Mouse (Mus musculus): ENCODE data around the gene Cpt1b. TPM values are rescaled to one million over a fixed set of nuclear protein-coding genes. Genes with fewer than 3 reads are reported as not detected.
"Not testable (repeated sequence)": the region's sequence is repeated elsewhere in the genome, so short reads cannot be mapped to it uniquely, and the experiment has no call there.

Gene Cpt1b
- polyA plus RNA-seq, 1 experiment: not detected

GRCm38 (mm10) chr15:89442486-89443070 lies 16.9 kb upstream of the Cpt1b start:
- no peak for TF ChIP-seq POLR2A (IDR thresholded peaks at IDR 0.05; ENCODE audit: insufficient read depth, low read depth, low read length)
- no peak for TF ChIP-seq CTCF (IDR thresholded peaks at IDR 0.05; ENCODE audit: insufficient read depth, low read depth, low read length)
- Histone ChIP-seq H3K4me1 (ENCODE audit: control insufficient read depth, insufficient read depth, low read length) (no peaks in the 10 kb centered on the region), H3K4me3 (ENCODE audit: insufficient read depth, low read depth, low read length) (no peak overlapping the region), H3K27ac (ENCODE audit: insufficient read depth, low read depth, low read length) (no peak overlapping the region)
- 39% methylated on average over 8 of the region's 8 CpGs for WGBS

DNA sequence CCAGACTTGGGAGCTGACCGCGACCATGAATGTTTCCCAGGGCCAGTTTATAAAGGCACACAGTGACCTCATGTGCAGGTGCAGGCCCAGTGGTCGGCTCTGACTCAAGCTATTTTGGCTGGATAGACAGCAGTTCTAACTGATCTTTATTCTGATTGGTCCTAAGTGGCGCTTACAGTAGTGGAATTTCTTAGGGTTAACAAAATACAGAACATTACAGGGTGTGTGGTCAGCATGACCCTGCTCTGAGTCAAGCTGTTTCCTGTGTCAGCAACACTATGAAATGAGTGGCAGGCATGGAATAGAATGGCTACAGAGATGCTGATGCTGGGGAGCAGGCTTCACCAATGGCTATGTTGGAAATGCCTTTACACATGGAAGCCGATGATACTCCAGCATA lies 10.2 kb upstream of the Cpt1b start:
- H3K4me3 ChIP-seq (ENCODE audit: insufficient read depth, low read depth, low read length): no peak overlapping the region
- TF ChIP-seq CTCF (IDR thresholded peaks at IDR 0.05; ENCODE audit: insufficient read depth, low read depth, low read length): no peak
- no peak for TF ChIP-seq POLR2A (IDR thresholded peaks at IDR 0.05; ENCODE audit: insufficient read depth, low read depth, low read length)
- no peak overlapping the region for H3K27ac ChIP-seq (ENCODE audit: insufficient read depth, low read depth, low read length)
- WGBS: 83% methylated on average over 5 of the region's 5 CpGs
- H3K4me1 ChIP-seq (ENCODE audit: control insufficient read depth, insufficient read depth, low read length): no peaks in the 10 kb centered on the region

DNA sequence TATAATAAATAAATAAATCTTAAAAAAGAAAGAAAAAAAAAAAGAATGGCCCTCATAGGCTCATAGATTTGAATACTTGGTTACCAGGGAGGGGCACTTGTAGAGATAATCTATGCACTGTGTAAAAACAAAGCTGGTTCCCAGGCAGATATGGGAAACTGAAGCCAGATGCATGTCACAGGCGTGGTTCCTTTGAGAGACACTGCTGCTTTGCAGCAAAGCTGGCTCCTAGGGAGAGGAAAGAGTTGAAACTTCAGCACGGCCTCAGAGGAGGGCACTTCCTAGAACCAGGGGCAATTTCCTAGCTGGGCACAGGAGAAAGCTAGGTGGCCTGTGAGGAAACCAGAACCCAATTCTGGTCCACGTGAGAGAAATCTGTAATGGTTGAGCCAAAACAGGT lies 8.5 kb upstream of the Cpt1b start:
- Histone ChIP-seq H3K27ac (ENCODE audit: insufficient read depth, low read depth, low read length) (no peak overlapping the region), H3K4me1 (ENCODE audit: control insufficient read depth, insufficient read depth, low read length) (no peaks in the 10 kb centered on the region), H3K4me3 (ENCODE audit: insufficient read depth, low read depth, low read length) (no peak overlapping the region)
- 74% methylated on average over 3 of the region's 3 CpGs for WGBS
- TF ChIP-seq POLR2A (IDR thresholded peaks at IDR 0.05; ENCODE audit: insufficient read depth, low read depth, low read length): no peak
- TF ChIP-seq CTCF (IDR thresholded peaks at IDR 0.05; ENCODE audit: insufficient read depth, low read depth, low read length): no peak

DNA sequence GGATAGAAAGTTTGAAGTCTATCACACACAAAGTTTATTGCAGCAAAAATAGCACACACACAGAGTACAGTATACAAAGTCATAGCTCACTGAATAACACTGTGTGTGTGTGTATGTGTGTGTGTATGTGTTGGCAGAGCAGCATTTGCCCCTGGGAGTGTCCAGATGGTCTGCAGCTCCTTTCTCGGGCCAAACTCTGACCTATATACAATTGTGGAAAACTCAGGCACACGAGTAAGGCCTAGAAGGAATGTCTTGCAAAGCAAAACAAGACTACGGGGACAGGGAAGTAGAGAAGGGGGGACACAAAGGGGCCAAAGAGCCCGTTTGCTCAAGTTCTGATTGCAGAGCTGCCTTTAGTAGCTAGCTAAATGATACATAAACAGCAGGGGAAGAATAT lies 7.3 kb upstream of the Cpt1b start:
- H3K4me3 ChIP-seq (ENCODE audit: insufficient read depth, low read depth, low read length): no peak overlapping the region
- H3K4me1 ChIP-seq (ENCODE audit: control insufficient read depth, insufficient read depth, low read length): no peaks in the 10 kb centered on the region
- WGBS: 76% methylated on average over 4 of the region's 4 CpGs
- no peak for TF ChIP-seq CTCF (IDR thresholded peaks at IDR 0.05; ENCODE audit: insufficient read depth, low read depth, low read length)
- no peak for TF ChIP-seq POLR2A (IDR thresholded peaks at IDR 0.05; ENCODE audit: insufficient read depth, low read depth, low read length)
- no peak overlapping the region for H3K27ac ChIP-seq (ENCODE audit: insufficient read depth, low read depth, low read length)

DNA sequence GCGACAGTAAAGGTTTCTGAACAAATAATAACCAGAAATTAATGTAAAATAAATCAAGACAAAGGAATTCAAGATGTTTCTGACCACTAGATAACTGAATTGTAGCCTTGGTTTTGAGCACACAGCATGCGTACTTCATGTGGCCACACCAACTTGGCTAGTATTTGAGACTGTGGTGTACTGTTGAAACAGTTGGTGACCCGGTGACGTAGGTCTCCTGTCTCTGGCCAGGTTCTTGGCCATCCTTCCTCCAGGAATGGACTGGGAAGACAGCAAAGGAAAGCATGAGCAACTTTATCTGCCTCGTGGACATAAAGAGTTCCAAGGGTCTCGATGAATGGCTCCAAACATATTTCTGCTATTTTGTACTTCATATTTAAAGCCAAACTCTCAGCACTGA lies 6.1 kb upstream of the Cpt1b start:
- Histone ChIP-seq H3K4me3 (ENCODE audit: insufficient read depth, low read depth, low read length) (no peak overlapping the region), H3K4me1 (ENCODE audit: control insufficient read depth, insufficient read depth, low read length) (no peaks in the 10 kb centered on the region), H3K27ac (ENCODE audit: insufficient read depth, low read depth, low read length) (no peak overlapping the region)
- TF ChIP-seq CTCF (IDR thresholded peaks at IDR 0.05; ENCODE audit: insufficient read depth, low read depth, low read length) (no peak), POLR2A (IDR thresholded peaks at IDR 0.05; ENCODE audit: insufficient read depth, low read depth, low read length) (no peak)
- WGBS: 94% methylated on average over 6 of the region's 6 CpGs

DNA sequence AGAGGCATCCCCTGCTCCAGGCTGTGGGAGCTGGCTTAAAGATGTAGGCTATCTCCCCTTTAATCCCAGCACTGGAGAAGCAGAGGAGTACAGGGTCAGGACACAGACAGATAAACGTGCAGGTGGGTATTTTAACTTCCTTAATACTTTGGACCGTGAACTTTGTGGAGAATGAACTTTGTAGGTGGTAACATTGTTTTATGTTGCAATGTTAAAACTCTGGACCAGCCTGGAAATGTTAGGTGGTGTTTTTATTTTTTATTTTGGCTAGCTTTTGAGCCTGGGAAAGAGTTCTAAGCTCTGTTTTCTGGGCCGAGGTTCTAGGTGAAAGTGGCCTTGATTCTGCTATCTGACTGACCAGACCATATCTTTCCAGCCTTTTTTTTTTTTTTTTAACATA lies 5.6 kb upstream of the Cpt1b start:
- 90% methylated on average over 3 of the region's 3 CpGs for WGBS
- no peaks in the 10 kb centered on the region for H3K4me1 ChIP-seq (ENCODE audit: control insufficient read depth, insufficient read depth, low read length)
- no peak for TF ChIP-seq POLR2A (IDR thresholded peaks at IDR 0.05; ENCODE audit: insufficient read depth, low read depth, low read length)
- TF ChIP-seq CTCF (IDR thresholded peaks at IDR 0.05; ENCODE audit: insufficient read depth, low read depth, low read length): no peak
- no peak overlapping the region for H3K4me3 ChIP-seq (ENCODE audit: insufficient read depth, low read depth, low read length)
- no peak overlapping the region for H3K27ac ChIP-seq (ENCODE audit: insufficient read depth, low read depth, low read length)

DNA sequence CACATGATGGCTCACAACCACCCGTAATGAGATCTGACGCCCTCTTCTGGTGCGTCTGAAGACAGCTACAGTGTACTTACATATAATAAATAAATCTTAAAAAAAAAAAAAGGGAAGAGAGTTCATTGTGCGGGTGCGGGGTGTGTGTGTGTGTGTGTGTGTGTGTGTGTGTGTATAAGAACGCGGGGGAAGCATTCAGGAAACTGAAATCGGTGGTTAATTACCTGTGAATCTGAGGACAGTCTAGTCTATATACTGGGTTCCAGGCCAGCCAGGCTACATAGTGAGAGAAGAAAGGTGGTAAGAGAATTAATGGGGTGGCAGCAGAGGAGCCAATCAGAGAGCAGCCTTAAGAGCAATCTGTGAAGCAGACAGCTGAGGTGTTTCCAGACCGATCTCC lies 5.1 kb upstream of the Cpt1b start:
- not testable (repeated sequence) for H3K4me3 ChIP-seq (ENCODE audit: insufficient read depth, low read depth, low read length); H3K27ac ChIP-seq (ENCODE audit: insufficient read depth, low read depth, low read length); H3K4me1 ChIP-seq (ENCODE audit: control insufficient read depth, insufficient read depth, low read length)
- WGBS: 82% methylated on average over 9 of the region's 9 CpGs

- Histone ChIP-seq H3K4me3 (ENCODE audit: insufficient read depth, low read depth, low read length) (peak overlapping the region; percentile 87), H3K27ac (ENCODE audit: insufficient read depth, low read depth, low read length) (no peak overlapping the region), H3K4me1 (ENCODE audit: control insufficient read depth, insufficient read depth, low read length) (no peaks in the 10 kb centered on the region)
- no peak for TF ChIP-seq CTCF (IDR thresholded peaks at IDR 0.05; ENCODE audit: insufficient read depth, low read depth, low read length)
- no peak for TF ChIP-seq POLR2A (IDR thresholded peaks at IDR 0.05; ENCODE audit: insufficient read depth, low read depth, low read length)
- 31% methylated on average over 6 of the region's 6 CpGs for WGBS
Measured at GRCm38 (mm10) chr15:89430341-89430740, 4.7 kb upstream of the Cpt1b start.

GRCm38 (mm10) chr15:89429352-89430221 lies 3.9 kb upstream of the Cpt1b start, which contains the start of the genes C730034F03Rik, Gm44502 and Chkb:
TSS of gene C730034F03Rik (plus strand) at chr15:89429589.
TSS of gene Gm44502 (minus strand) at chr15:89429696.
TSS of gene Chkb (minus strand) at chr15:89429908.
- TF ChIP-seq POLR2A (IDR thresholded peaks at IDR 0.05; ENCODE audit: insufficient read depth, low read depth, low read length) (peak; percentile 81), CTCF (IDR thresholded peaks at IDR 0.05; ENCODE audit: insufficient read depth, low read depth, low read length) (no peak)
- peak within 1 kb of the TSS; percentile 81 for H3K27ac ChIP-seq (ENCODE audit: insufficient read depth, low read depth, low read length)
- H3K4me3 ChIP-seq (ENCODE audit: insufficient read depth, low read depth, low read length): peak within 1 kb of the TSS; percentile 87
- WGBS: under 1% methylated on average over 70 of the region's 70 CpGs
- H3K4me1 ChIP-seq (ENCODE audit: control insufficient read depth, insufficient read depth, low read length): no peaks in the 10 kb centered on the region

All from olfactory bulb, adult 2 months (tissue).